Mouse (Mus musculus): Measurements from ENCODE around the gene Grid2.

GRCm38 (mm10) chr6:63921951-63922350 is 666.3 kb downstream of the Grid2 start:
- no peak for TF ChIP-seq CTCF (IDR thresholded peaks at IDR 0.05; ENCODE audit: control insufficient read depth, insufficient read depth, low read length)
- no peak for TF ChIP-seq POLR2A (IDR thresholded peaks at IDR 0.05; ENCODE audit: borderline replicate concordance, control insufficient read depth, low read depth, low read length)

Measured in bone marrow, adult 2 months (tissue).